Mouse (Mus musculus) CH12.LX (cell line): ENCODE measurements around the gene Tmem139. TPM values are rescaled to one million over a fixed set of nuclear protein-coding genes. Genes with fewer than 3 reads are reported as not detected.

Experiments
- DNase-seq: peaks from one replicate; pipeline ENCODE4 v3.0.0-alpha.2; 2013; ENCODE audit errors: extremely low read depth
- H3K27ac ChIP-seq: 2 replicates; pipeline ENCODE4 v1.5.1; 2012; ENCODE audit warnings: low read depth, mild to moderate bottlenecking, control low read depth, moderate library complexity; ENCODE audit not compliant: insufficient read depth
- H3K27me3 ChIP-seq: replicated peaks from 2 replicates; pipeline ENCODE3; 2012; ENCODE audit warnings: inconsistent platforms
- H3K36me3 ChIP-seq, 2 experiments: replicated peaks in 1 of 2; 2 replicates each; pipeline versions ENCODE3 to v1.6.1; 2012; ENCODE audit warnings: inconsistent platforms in 1 of 2, low read length in 1 of 2, mild to moderate bottlenecking in 1 of 2, mixed read lengths in 1 of 2, moderate library complexity in 1 of 2; ENCODE audit not compliant: control insufficient read depth in 1 of 2, insufficient read depth in 1 of 2
- H3K4me1 ChIP-seq, 2 experiments: 2 replicates each; pipeline ENCODE4 v1.6.1; 2012; ENCODE audit warnings: inconsistent platforms in 1 of 2, moderate library complexity in 1 of 2; ENCODE audit not compliant: insufficient read depth in 2 of 2, control insufficient read depth in 1 of 2
- H3K4me2 ChIP-seq: 2 replicates; pipeline ENCODE4 v1.6.1; 2012; ENCODE audit warnings: low read depth, mild to moderate bottlenecking, control low read depth; ENCODE audit not compliant: poor library complexity, insufficient read depth, severe bottlenecking
- H3K4me3 ChIP-seq, 3 experiments: fragments of 150-350 bp in 1 of 3; sonication (generic) in 1 of 3; replicated peaks in 1 of 3; 2 replicates each; pipeline versions ENCODE3 to v1.5.1; 2011 to 2012; ENCODE audit warnings: low read depth in 2 of 3, low read length in 2 of 3, mild to moderate bottlenecking in 2 of 3, moderate library complexity in 2 of 3, control low read depth in 1 of 3, improper control_type of control experiment in 1 of 3, inconsistent platforms in 1 of 3, mixed read lengths in 1 of 3; ENCODE audit not compliant: poor library complexity in 1 of 3
- H3K79me2 ChIP-seq: replicated peaks from 2 replicates; pipeline ENCODE4 v1.6.1; 2012; ENCODE audit warnings: mild to moderate bottlenecking, moderate library complexity; ENCODE audit not compliant: control insufficient read depth, poor library complexity, insufficient read depth, severe bottlenecking; ENCODE audit errors: extremely low read depth
- H3K9ac ChIP-seq: 2 replicates; pipeline ENCODE4 v1.6.1; 2012; ENCODE audit warnings: low read depth, mild to moderate bottlenecking, control low read depth, moderate library complexity; ENCODE audit not compliant: insufficient read depth
- H3K9me3 ChIP-seq: replicated peaks from 2 replicates; pipeline ENCODE3; 2012; ENCODE audit warnings: low read length, inconsistent platforms, mixed read lengths
- BHLHE40 ChIP-seq: IDR thresholded peaks from 2 replicates; pipeline ENCODE4 v1.6.1; 2011; ENCODE audit warnings: mild to moderate bottlenecking, low read depth, low read length, improper control_type of control experiment
- CHD1 ChIP-seq: IDR thresholded peaks from 2 replicates; pipeline ENCODE4 v1.6.1; 2012; ENCODE audit warnings: low read depth, low read length, improper control_type of control experiment, inconsistent platforms
- CHD2 ChIP-seq: IDR thresholded peaks from 2 replicates; pipeline ENCODE4 v1.6.1; 2011; ENCODE audit warnings: low read length, improper control_type of control experiment
- CTCF ChIP-seq, 2 experiments: IDR thresholded peaks in 1 of 2; conservative IDR thresholded peaks in 1 of 2; 2 replicates each; pipeline ENCODE4 v1.5.1; 2011 to 2012; ENCODE audit warnings: low read depth in 2 of 2, low read length in 2 of 2, improper control_type of control experiment in 1 of 2, inconsistent platforms in 1 of 2, mild to moderate bottlenecking in 1 of 2, moderate library complexity in 1 of 2
- ELF1 ChIP-seq: IDR thresholded peaks from 2 replicates; pipeline ENCODE4 v1.6.1; 2014; ENCODE audit warnings: low read depth, mild to moderate bottlenecking, inconsistent platforms, low read length, improper control_type of control experiment
- EP300 ChIP-seq: IDR thresholded peaks from 2 replicates; pipeline ENCODE4 v1.6.1; 2011; ENCODE audit warnings: low read length, improper control_type of control experiment
- ETS1 ChIP-seq: conservative IDR thresholded peaks from 2 replicates; pipeline ENCODE4 v1.6.1; 2012; ENCODE audit warnings: low read depth, mild to moderate bottlenecking, inconsistent platforms, low read length, improper control_type of control experiment, moderate library complexity
- GABPA ChIP-seq: IDR thresholded peaks from 2 replicates; pipeline ENCODE4 v1.6.1; 2012; ENCODE audit warnings: low read depth, low read length, improper control_type of control experiment, inconsistent platforms; ENCODE audit not compliant: insufficient replicate concordance
- HCFC1 ChIP-seq: IDR thresholded peaks from 2 replicates; pipeline ENCODE4 v1.6.1; 2012; ENCODE audit warnings: low read depth, mild to moderate bottlenecking, inconsistent platforms, low read length, improper control_type of control experiment
- IRF4 ChIP-seq: IDR thresholded peaks from 2 replicates; pipeline ENCODE4 v1.6.1; 2014; ENCODE audit warnings: low read depth, mild to moderate bottlenecking, inconsistent platforms, low read length, improper control_type of control experiment
- JUN ChIP-seq: IDR thresholded peaks from 2 replicates; pipeline ENCODE4 v1.6.1; 2011; ENCODE audit warnings: low read depth, mild to moderate bottlenecking, low read length, improper control_type of control experiment, moderate library complexity; ENCODE audit not compliant: insufficient read depth
- KAT2A ChIP-seq: IDR thresholded peaks from 2 replicates; pipeline ENCODE4 v1.6.1; 2012; ENCODE audit warnings: low read length, improper control_type of control experiment, inconsistent platforms; ENCODE audit not compliant: insufficient replicate concordance
- MAFK ChIP-seq: IDR thresholded peaks from 2 replicates; pipeline ENCODE4 v1.6.1; 2011; ENCODE audit warnings: low read length, improper control_type of control experiment; ENCODE audit not compliant: insufficient replicate concordance
- MAX ChIP-seq: IDR thresholded peaks from 2 replicates; pipeline ENCODE4 v1.6.1; 2011; ENCODE audit warnings: low read length, improper control_type of control experiment
- MEF2A ChIP-seq: IDR thresholded peaks from 2 replicates; pipeline ENCODE4 v1.6.1; 2014; ENCODE audit warnings: low read depth, mild to moderate bottlenecking, inconsistent platforms, low read length, improper control_type of control experiment, borderline replicate concordance
- MXI1 ChIP-seq: IDR thresholded peaks from 2 replicates; pipeline ENCODE4 v1.6.1; 2011; ENCODE audit warnings: mild to moderate bottlenecking, low read depth, low read length, improper control_type of control experiment
- PAX5 ChIP-seq: IDR thresholded peaks from 2 replicates; pipeline ENCODE4 v1.6.1; 2012; ENCODE audit warnings: low read length, inconsistent platforms, mixed read lengths
- POLR2A ChIP-seq: IDR thresholded peaks from 2 replicates; pipeline ENCODE4 v1.6.1; 2011; ENCODE audit warnings: low read depth, mild to moderate bottlenecking, improper control_type of control experiment, low read length
- POLR2AphosphoS2 ChIP-seq: IDR thresholded peaks from 2 replicates; pipeline ENCODE4 v1.6.1; 2011; ENCODE audit warnings: low read depth, low read length, improper control_type of control experiment
- RAD21 ChIP-seq: IDR thresholded peaks from 2 replicates; pipeline ENCODE4 v1.6.1; 2011; ENCODE audit warnings: low read depth, mild to moderate bottlenecking, low read length, improper control_type of control experiment, moderate library complexity
- RCOR1 ChIP-seq: conservative IDR thresholded peaks from 2 replicates; pipeline ENCODE4 v1.6.1; 2012; ENCODE audit warnings: low read depth, mild to moderate bottlenecking, inconsistent platforms, low read length, improper control_type of control experiment
- TBP ChIP-seq: conservative IDR thresholded peaks from 2 replicates; pipeline ENCODE4 v1.6.1; 2011; ENCODE audit warnings: low read depth, low read length, improper control_type of control experiment
- TCF12 ChIP-seq: IDR thresholded peaks from 2 replicates; pipeline ENCODE4 v1.6.1; 2014; ENCODE audit warnings: low read depth, mild to moderate bottlenecking, inconsistent platforms, low read length, improper control_type of control experiment
- USF2 ChIP-seq: conservative IDR thresholded peaks from 2 replicates; pipeline ENCODE4 v1.6.1; 2011; ENCODE audit warnings: low read depth, low read length, improper control_type of control experiment
- ZC3H11A ChIP-seq: IDR thresholded peaks from 2 replicates; pipeline ENCODE4 v1.6.1; 2012; ENCODE audit warnings: low read depth, mild to moderate bottlenecking, inconsistent platforms, low read length, improper control_type of control experiment
- ZNF384 ChIP-seq: IDR thresholded peaks from 2 replicates; pipeline ENCODE4 v1.6.1; 2012; ENCODE audit warnings: low read depth, low read length, improper control_type of control experiment, inconsistent platforms
- dilution Hi-C: fragments of 300-500 bp; cut with MboI; formaldehyde crosslinking; loops from 2 replicates; pipeline ENCODE4 v1.14.3; 2020; ENCODE audit warnings: low sequenced_read_pairs; ENCODE audit not compliant: extremely low pct_unique_long_range_greater_than_20kb, extremely low pct_ligation_motif_present
- in situ Hi-C: fragments of 300-500 bp; cut with MboI; formaldehyde crosslinking; loops from 3 replicates; pipeline ENCODE4 v1.14.3; 2019; ENCODE audit warnings: low sequenced_read_pairs, low pct_ligation_motif_present, low pct_unique_long_range_greater_than_20kb, mixed read lengths
- polyA plus RNA-seq: library from polyadenylated mRNA; unstranded; fragments of >175 nt; gene quantifications from 2 replicates; pipeline ENCODE4 v1.2.1, GENCODE M21; 2012; ENCODE audit warnings: low read depth; ENCODE audit not compliant: insufficient read length
- total RNA-seq, 2 experiments: library from RNA; depleted of rRNA; stranded (reverse); fragments of 300-350 nt in 1 of 2; fragments of >200 nt in 1 of 2; gene quantifications; 2 replicates each; pipeline ENCODE4 v1.2.3; 2012 to 2014

Gene Tmem139
- not detected in 2 replicates for total RNA-seq (2012; rRNA removed)
- not detected in 2 replicates for total RNA-seq (2014; rRNA removed)
- 0.20 TPM in 1 of 2 replicates, not detected in the other for polyA plus RNA-seq

DNA sequence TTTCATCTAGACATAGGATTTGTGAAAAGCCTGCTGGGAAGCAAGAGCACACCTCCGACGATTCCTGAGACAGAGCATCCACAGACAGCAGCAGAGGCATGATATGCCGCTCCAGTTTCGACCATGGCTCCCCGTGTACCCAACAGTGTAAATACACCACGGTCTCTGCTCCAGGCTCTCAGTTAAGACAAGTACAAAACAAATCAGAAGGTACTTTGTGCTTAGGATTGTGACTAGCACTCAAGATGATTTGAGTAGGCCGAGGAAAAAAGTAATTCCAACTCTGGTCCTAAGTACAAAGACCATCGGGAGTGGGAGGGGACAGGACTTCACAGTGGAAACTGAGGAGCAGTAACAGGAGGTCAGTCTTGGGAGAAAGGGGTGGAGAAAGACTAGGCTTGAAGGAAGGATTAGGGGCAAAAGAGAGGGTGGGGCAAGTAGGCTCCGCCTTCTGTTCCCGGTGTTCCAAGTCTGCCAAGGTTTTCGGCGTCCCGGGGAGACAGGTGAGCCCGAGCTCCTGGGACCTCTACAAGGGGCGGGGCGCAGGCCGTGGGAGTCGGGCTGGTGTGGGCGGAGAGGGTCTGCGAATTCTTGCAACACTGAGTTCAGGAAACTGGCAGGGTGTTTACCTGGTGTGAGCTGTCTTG lies at the start of gene Tmem139:
TSS of gene Tmem139 (plus strand) at position 447 of the 647 bp plus-strand sequence.
- DNase-seq: no peak
- in situ Hi-C loops: no loop called here

DNA sequence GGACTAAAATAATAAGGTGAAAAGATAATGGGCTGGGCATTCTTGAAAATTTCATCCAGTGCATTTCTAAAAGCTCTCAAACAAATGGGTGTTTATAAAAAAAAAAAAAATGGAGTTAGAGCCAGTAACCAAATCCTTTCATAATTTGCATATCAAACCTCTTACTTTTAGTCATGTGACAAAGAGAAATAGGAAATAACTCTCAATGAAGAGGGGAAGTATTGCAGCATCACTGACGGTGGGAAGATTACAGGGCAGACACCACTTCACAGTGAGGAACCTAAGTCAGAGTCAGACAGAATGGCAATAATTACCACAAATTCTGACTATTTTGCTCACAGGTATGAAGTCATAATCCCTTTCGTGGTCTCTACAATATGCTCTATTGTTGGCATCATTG lies 46.7 kb upstream of the Tmem139 start, which contains the start of gene Tas2r144:
TSS of gene Tas2r144 (plus strand) at position 301 of the 400 bp plus-strand sequence.
- Histone ChIP-seq H3K9me3 (no peaks in the 10 kb centered on the region), H3K4me2 (no peak within 1 kb of the TSS), H3K4me1 (no peaks in the 10 kb centered on the region), H3K79me2 (no peaks in the 10 kb centered on the region), H3K27me3 (no peaks in the 10 kb centered on the region), H3K36me3 (no peaks in the 10 kb centered on the region), H3K9ac (no peak within 1 kb of the TSS), H3K27ac (no peak within 1 kb of the TSS), H3K4me3 (no peak within 1 kb of the TSS)
- TF ChIP-seq HCFC1 (no peak), MXI1 (no peak), POLR2A (no peak), JUN (no peak), PAX5 (no peak), MAFK (no peak), RCOR1 (no peak), CHD2 (no peak), BHLHE40 (no peak), GABPA (no peak), MAX (no peak), ZC3H11A (no peak), EP300 (no peak)
- DNase-seq: no peak
- dilution Hi-C loops: no loop called here
- in situ Hi-C loops: no loop called here

More for the DNA sequence above, at the start of gene Tmem139:
- H3K9me3 ChIP-seq: no peaks in the 10 kb centered on the region
- no peak within 1 kb of the TSS for H3K4me2 ChIP-seq
- no peaks in the 10 kb centered on the region for H3K36me3 ChIP-seq
- no peak for TF ChIP-seq CHD1
- no peak for TF ChIP-seq TBP
- TF ChIP-seq RAD21: no peak
- TF ChIP-seq POLR2AphosphoS2: no peak
- no peak for TF ChIP-seq MEF2A
- no peak for TF ChIP-seq IRF4
- no peak for TF ChIP-seq GABPA
- no peak for TF ChIP-seq USF2
- no peak for TF ChIP-seq TCF12
- no peak for TF ChIP-seq ETS1
- TF ChIP-seq ZNF384: no peak
- TF ChIP-seq KAT2A: no peak
- no peak for TF ChIP-seq MXI1
- no peak for TF ChIP-seq MAFK
- no peak for TF ChIP-seq ELF1
- no peak for TF ChIP-seq CTCF (conservative IDR thresholded peaks at IDR 0.05 in 1 of 2, IDR thresholded peaks at IDR 0.05 in 1 of 2; ENCODE audit: low read depth in 2 of 2, low read length in 2 of 2)
- TF ChIP-seq, all 38 proteins: peak for 0
- Histone ChIP-seq H3K4me3 (no peak within 1 kb of the TSS), H3K4me1 (peaks cover 0 to 13% of the 10 kb centered on the region in 2 experiments; a peak in 2 of 4 replicates), H3K27me3 (no peaks in the 10 kb centered on the region), H3K79me2 (peaks cover 12% of the 10 kb centered on the region), H3K9ac (no peak within 1 kb of the TSS), H3K27ac (no peak within 1 kb of the TSS)
- dilution Hi-C loops: no loop called here
